Mouse (Mus musculus) kidney, postnatal 25 days (tissue): Measurements from ENCODE around the gene Rab28.

Experiments
- DNase-seq, 2 experiments: peaks; one replicate each; pipeline ENCODE4 v3.0.0; 2021; ENCODE audit warnings: mixed read lengths in 2 of 2

The Rab28 gene

GRCm38 (mm10) chr5:41625544-41625943 lies 82.4 kb downstream of the Rab28 start:
- no peak for DNase-seq

GRCm38 (mm10) chr5:41621748-41622147 lies 86.2 kb downstream of the Rab28 start:
- DNase-seq, result no peak

GRCm38 (mm10) chr5:41618966-41619365 lies 89.0 kb downstream of the Rab28 start:
- no peak for DNase-seq

- DNase-seq, result no peak
Measured at GRCm38 (mm10) chr5:41610447-41611030, 97.4 kb downstream of the Rab28 start.

- peak in 1 of 2 experiments; percentile 38 for DNase-seq
Measured at GRCm38 (mm10) chr5:41596242-41597117, 111.5 kb downstream of the Rab28 start.

GRCm38 (mm10) chr5:41595199-41595598 lies 112.8 kb downstream of the Rab28 start:
- DNase-seq, result no peak

- no peak for DNase-seq
Measured at GRCm38 (mm10) chr5:41578051-41578450, 129.9 kb downstream of the Rab28 start.
